Mouse (Mus musculus): ENCODE data around the gene Fam107b.
"Not testable (repeated sequence)": the region's sequence is repeated elsewhere in the genome, so short reads cannot be mapped to it uniquely, and the experiment has no call there.

The Fam107b gene

GRCm38 (mm10) chr2:3712369-3713042 lies 142.2 kb downstream of the Fam107b start:
- in situ Hi-C loops (cut with MseI, MboI): no loop called here

- in situ Hi-C loops (cut with MseI, MboI): no loop called here
These were observed 143.0 kb downstream of the Fam107b start for GRCm38 (mm10) chr2:3713212-3713681.

DNA sequence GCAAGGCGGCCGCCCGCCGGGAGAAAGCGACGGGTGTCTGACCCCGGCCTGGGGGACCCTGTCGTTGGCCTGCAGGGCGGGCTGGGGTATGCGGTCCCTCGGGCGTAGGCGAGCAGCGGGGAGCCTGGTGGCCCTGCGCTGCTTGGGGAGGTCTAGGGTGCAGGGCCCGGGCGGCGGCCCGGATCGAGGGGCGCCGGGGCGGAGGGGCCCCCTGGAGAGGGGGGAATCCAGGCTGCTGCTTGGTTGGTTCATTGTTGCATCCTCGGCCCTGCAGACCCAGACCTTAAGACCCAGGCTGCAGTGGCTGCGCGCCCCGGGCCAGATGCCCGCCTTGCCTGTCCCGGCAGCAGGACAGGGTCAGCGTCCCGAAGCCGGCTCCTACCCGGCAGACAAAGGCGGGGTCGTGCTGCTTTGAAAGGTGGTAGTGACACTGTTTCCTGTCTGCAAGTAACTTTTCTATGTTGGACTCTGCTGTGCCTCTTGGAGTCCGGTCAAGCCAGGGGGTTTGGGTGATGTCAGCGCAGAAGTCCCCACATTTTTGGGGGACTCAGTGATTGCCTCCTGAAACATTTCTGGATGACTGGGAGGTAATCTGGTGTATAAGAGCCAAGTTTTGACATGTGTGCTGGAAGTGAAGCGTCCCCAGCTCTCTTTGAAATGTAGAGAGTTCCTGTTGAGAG lies 143.5 kb downstream of the Fam107b start:
- in situ Hi-C loops (cut with MseI, MboI): no loop called here

DNA sequence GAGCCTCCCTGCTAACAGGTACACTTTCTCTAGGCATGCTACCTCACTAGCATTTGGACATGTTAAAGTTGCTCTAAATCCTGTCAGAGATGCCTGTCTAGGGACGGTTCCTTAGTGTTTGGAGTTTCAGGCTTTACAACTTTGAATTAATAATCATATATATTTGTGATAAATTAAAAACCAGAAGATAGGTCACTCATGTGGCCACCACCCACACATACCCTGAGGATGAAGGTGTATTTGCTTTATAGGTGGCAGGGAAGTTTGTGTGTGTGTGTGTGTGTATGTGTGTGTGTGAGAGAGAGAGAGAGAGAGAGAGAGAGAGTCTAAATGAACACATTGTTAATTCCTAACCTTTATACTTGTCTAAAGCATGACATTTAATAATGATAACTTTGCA lies 144.2 kb downstream of the Fam107b start:
- in situ Hi-C loops (cut with MseI, MboI): no loop called here

DNA sequence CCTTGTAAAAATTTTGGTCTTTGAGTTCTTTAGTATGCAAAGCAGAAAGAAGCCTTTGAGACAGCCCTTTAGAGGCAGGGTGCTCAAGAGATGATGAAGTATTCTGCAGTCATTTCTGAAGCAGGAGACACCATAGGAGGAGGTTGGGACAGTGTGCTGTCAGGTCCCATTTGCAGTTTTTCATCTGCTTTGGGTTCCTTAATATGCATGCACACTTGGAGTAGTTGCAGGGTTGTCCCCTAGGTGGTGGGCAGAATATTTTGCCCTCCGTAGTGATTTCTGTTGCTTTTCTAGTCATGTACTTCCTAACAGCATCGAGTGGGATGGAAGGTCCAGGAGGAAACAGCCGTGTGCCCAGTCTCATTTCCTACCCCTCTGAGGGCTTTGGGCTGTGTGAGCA lies 145.1 kb downstream of the Fam107b start:
- in situ Hi-C loops (cut with MseI, MboI): no loop called here

GRCm38 (mm10) chr2:3717268-3717667 lies 147.0 kb downstream of the Fam107b start:
- in situ Hi-C loops (cut with MseI, MboI): no loop called here

- in situ Hi-C loops (cut with MseI, MboI): no loop called here
These were observed 147.6 kb downstream of the Fam107b start for GRCm38 (mm10) chr2:3717847-3718246.

DNA sequence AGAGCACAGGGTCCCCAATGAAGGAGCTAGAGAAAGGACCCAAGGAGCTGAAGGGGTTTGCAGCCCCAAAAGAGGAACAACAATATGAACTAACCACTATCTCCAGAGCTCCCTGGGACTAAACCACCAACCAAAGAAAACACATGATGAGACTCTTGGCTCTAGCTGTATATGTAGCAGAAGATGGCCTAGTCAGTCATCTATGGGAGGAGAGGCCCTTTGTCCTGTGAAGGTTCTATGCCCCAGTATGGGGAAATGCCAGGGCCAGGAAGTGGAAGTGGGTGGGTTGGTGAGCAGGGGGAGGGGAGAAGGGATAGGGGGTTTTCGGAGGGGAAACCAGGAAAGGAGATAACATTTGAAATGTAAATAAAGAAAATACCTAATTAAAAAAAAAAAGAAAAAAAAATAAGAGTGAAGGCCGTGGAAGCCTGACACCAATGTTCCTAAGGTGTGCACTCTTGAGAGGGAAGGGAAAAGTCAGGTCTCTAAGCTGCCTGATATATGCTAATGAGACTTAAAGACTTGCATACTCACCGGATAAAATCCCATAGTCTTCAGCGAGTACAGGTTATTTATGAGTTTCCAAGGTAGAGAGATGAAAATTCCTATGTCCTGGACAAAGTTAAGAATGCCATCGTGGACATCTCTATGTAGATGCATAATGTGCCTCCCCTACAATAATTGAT lies 149.3 kb downstream of the Fam107b start:
- in situ Hi-C loops (cut with MseI, MboI): not testable (repeated sequence)

- in situ Hi-C loops (cut with MseI, MboI): no loop called here
These were observed 150.8 kb downstream of the Fam107b start for GRCm38 (mm10) chr2:3721107-3721506.

GRCm38 (mm10) chr2:3721974-3722373 lies 151.7 kb downstream of the Fam107b start:
- in situ Hi-C loops (cut with MseI, MboI): no loop called here

- in situ Hi-C loops (cut with MseI, MboI): no loop called here
These were observed 153.3 kb downstream of the Fam107b start for GRCm38 (mm10) chr2:3723391-3724106.

DNA sequence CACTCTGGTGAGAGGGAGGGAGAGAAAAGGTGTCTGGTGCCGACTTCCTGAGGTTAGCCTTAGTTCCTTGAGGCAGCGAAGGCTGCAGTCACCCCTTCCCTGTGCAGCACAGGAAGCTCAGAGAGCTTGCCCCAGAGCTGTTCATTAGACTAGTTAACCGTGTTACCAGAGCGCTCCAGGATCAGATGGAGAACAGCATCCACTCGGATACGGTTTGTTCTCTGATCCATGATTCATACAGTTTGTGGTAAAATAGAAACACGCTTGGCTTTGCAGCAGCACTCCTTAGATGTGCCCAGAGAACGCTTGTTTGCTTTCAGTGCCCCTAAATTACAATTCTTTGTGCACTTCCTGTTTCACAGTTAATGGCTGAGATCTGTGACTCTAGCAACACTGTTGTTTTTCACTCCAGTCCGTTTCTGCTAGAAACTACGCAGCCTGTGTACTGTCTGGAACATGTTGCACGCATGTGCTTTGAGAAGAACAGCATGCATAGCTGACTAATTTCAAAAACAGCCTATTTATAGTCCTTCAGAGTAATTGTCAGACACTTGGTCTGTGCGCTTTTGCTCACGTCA lies 156.3 kb downstream of the Fam107b start:
- in situ Hi-C loops (cut with MseI, MboI): no loop called here

- in situ Hi-C loops (cut with MseI, MboI): no loop called here
These were observed 157.1 kb downstream of the Fam107b start for GRCm38 (mm10) chr2:3727225-3727930.

GRCm38 (mm10) chr2:3728090-3728489 lies 157.8 kb downstream of the Fam107b start:
- in situ Hi-C loops (cut with MseI, MboI): no loop called here

GRCm38 (mm10) chr2:3729586-3729985 lies 159.3 kb downstream of the Fam107b start:
- in situ Hi-C loops (cut with MseI, MboI): no loop called here

GRCm38 (mm10) chr2:3730744-3731143 lies 160.5 kb downstream of the Fam107b start:
- in situ Hi-C loops (cut with MseI, MboI): no loop called here

DNA sequence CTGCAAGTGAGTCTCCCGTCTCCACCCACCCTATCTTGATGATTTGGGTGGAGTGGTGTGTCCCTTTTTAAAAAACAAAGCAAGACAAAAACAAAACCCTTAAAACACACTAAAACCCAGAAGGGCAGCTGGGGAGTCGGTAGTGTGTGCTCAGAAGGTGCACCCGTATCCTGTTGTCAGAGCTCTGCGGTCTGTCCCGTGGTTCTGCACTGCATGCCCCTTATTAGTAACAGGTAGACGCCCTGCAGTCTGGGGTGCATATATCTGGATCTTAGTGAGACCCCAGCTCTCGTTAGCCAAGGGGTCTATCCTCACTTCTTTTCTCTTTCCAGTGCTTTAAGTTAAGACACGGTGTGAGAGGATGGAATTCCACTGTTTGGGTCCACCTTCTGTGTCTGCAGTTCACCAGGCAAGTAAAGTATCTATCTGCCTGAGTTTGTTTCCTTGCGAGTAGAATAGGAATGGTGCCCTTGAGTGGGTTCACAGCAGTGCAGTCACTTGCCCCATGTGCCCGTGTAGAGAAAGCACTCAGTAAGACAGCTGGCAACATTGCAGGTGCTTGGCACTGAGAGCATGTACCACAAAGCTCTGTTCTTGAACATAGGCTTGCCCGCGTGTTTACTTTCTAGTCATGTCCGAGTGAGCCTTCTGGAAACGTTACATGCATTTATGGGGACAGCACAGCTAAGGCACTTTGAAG lies 161.2 kb downstream of the Fam107b start:
- in situ Hi-C loops (cut with MseI, MboI): no loop called here

GRCm38 (mm10) chr2:3737917-3738694 lies 167.8 kb downstream of the Fam107b start:
- in situ Hi-C loops (cut with MseI, MboI): no loop called here

DNA sequence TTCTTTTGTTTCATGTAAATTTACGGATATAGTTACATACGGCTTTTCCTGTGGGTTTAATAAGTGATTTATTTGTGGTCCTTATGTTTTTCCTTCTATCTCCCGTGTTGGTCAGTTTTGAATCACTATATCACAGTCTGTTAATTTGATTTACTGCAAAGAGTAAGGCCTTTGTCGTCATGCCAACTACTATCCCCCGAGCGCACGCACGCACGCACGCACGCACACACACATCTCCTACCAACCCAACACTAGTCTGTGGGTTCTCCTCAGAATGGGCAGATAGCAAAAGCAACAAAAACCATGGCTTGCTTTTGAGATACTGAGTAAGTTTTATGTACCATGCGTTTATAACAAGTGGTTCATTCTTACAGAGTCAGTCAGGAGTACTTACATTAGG lies 168.4 kb downstream of the Fam107b start:
- in situ Hi-C loops (cut with MseI, MboI): no loop called here

Data from mouse trophoblast stem cell (cell line).